Mouse (Mus musculus): ENCODE data around the gene Ssrp1.

The Ssrp1 gene

GRCm38 (mm10) chr2:85037047-85038026 is at the start of gene Ssrp1, which contains the start of gene P2rx3:
Ssrp1 (plus strand) TSS chr2:85037234.
P2rx3 (minus strand) TSS chr2:85037462.
- peak; percentile 94 for DNase-seq (ENCODE audit: low spot score)

- DNase-seq (ENCODE audit: low spot score) = no peak
These were observed 49.1 kb upstream of the Ssrp1 start, which contains the start of gene Prg3 for GRCm38 (mm10) chr2:84987930-84988329. Prg3 (plus strand) TSS chr2:84988215.

DNA sequence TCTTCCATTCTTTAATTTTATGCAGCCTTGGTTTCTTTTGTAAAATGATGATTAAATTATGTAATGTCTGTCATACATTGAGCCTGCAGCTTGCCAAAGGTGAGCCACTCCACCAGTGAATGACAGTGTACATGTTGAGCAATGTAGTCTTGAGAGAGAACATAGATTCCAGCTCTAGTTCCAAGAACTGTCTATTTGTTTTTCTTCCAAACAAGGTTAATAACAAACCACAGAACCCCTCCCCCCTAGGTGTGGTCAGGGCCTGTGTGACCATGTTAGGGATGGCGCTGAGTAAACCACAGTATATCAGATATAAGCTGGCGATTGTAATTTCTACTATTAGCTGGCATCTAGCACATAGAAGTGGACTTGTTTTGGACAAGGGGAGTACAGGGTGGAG is 40.7 kb upstream of the Ssrp1 start:
- no peak for DNase-seq (ENCODE audit: low spot score)

DNA sequence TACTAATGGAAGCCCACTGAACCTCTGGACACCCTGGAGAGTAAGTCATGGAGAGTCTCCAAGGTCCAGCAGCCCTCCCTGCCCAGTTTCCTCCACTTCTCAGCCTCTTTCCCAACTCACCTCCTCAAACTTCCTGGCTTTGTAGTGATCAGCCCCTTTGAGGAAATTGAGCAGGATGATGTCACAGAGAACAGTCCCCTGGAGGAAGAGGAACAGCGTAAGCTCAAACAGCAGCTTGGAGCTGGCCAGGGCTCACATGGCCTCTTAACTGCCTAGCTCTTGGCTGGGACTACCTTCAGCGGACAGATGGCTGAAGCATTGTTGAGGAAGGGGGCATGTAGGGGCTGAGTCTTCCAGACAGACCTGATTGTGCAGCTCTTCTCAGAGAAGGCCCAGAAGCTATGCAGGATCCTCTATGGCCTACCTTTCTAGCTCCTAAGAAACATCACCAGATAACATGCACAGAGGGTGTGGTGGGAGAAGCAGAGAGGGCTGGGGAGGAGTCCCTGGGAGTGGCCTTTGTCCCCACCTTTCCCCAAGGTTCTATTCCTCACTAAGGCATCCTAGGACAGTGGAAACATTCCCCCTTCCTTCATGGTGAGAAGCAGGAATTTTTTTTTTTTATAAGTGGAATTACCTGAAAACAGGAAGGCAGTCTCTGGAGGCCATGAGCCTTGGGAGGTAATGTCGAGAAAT is 37.4 kb upstream of the Ssrp1 start:
- no peak for DNase-seq (ENCODE audit: low spot score)

DNA sequence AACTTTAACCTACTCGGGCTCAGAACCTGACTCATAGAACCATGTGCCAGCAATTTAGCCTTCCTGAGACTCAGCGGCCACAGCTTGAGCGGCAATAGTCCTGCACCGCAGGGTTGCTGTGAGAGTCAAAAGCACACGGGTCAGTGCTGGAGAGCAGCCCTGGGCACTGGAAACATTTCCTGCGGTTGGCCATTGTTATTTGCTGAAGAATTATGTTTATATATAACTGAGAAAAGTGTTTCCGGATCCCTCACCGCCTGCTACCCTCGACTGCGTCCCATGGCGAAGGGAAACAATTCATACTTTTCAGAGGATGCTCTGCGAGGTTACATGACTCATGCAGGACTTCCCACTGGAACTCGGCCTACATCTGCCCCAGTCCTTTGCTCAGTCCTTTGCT is 35.5 kb upstream of the Ssrp1 start:
- no peak for DNase-seq (ENCODE audit: low spot score)

GRCm38 (mm10) chr2:85002575-85002974 is 34.5 kb upstream of the Ssrp1 start:
- no peak for DNase-seq (ENCODE audit: low spot score)

DNA sequence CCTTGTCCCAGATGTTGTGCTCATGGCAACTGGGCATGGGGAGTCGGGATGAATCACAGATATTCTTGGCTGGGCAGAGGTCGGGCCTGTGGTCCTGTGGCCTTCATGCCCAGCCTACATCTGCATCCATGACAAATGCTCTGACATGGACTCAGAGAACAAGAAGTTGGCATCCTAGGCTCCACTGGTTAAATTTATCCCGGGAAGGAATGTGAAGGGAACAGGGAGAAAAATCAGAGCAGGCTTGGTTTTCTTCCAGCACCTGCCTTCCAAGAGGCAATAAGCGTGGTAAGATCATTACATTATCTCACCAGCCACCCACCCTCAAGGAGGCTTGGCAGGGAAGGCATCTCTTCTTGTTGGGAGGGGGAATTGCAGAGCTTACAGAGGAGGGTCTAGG is 32.7 kb upstream of the Ssrp1 start:
- peak; percentile 23 for DNase-seq (ENCODE audit: low spot score)

DNA sequence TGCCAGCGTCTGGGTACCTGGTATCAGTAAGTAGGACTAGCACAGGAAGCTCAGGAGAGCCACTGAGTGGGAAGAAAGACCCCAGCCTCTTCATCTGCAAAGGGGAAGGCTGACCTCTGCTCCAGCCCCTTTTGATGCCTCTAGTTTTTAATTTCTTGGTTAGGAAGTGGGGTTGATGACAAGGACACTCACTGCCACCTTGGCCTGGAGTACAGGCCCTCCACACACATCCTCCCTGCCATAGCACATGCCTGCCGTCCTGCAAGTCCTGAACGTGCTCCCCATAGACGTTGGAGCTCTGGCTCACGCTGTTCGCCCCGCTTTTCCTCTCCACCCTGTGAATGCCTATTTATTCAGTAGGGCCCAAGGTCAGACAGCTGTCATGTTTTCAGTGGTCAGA is 30.4 kb upstream of the Ssrp1 start:
- no peak for DNase-seq (ENCODE audit: low spot score)

DNA sequence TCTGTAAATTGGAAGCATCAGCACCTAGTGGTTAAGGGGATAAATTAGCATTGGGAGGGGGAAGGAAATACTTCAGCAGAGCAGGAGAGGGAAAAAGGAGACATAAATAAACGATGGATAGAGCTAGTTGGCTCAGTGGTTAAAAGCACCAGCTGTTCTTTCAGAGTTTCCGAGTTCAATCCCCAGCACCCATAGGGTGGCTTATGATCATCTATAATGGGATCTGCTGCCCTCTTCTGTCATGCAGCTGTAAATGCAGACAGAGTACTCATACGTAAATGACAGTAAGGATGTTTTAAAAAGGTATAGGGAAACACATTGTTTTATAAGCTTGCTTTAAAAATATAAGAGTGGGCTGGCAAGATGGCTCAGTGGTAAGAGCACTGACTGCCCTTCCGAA is 29.3 kb upstream of the Ssrp1 start:
- DNase-seq (ENCODE audit: low spot score) = no peak

DNA sequence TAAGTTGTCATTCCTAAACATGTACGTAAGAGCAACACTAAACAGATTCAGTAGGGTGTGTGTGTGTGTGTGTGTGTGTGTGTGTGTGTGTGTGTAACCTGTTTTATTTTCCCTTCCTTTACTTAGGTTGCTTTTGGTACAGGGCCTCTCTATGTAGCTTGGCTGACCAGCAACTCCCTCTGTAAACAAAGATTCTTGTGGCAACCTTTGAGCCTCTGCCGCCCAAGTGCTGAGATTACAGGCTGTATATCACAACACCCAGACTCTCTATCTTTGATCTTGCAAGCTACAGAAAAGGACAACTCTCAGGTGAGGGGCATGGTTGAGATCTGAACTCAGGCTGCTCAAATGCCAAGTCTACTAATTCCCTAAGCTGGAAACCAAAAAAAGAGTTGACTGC is 27.8 kb upstream of the Ssrp1 start:
- DNase-seq (ENCODE audit: low spot score) = no peak

DNA sequence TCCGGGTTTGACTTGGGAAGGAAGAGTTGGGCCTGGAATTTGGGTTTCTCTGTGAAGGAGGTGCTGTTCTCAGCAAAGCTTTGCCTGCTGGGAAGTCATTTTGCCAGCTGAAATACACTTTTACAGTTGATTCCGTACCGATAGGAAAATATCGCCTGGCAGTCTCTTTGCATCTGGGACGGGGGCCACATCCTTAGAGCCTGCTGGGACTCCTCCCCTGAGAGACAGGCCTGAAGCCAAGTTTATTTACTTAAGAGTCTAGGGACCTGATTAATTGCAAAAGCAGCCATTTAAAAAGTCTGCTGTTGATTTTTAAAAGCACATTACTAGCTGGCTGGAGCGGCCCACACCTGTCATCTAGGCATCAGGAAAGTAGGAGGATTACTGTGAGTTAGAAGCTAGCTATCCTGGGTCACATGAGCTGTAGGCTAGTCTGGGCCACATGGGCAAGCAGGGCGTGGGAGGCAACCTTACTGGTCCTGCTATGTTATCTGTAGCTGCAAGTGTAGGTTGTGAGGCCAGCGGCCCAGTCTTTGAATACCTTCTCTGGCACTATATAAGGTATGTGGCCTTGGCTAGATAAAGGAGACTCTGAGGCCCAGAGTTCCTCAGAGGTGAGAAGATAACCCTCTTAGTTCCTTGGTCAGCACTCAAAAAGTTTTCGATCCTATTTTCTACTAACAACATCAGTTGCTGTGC is 25.0 kb upstream of the Ssrp1 start:
- no peak for DNase-seq (ENCODE audit: low spot score)

- DNase-seq (ENCODE audit: low spot score) = peak; percentile 28
These were observed 24.4 kb upstream of the Ssrp1 start for GRCm38 (mm10) chr2:85012679-85013078.

- no peak for DNase-seq (ENCODE audit: low spot score)
These were observed 23.0 kb upstream of the Ssrp1 start for GRCm38 (mm10) chr2:85013826-85014587.

GRCm38 (mm10) chr2:85014588-85014982 is 22.4 kb upstream of the Ssrp1 start:
- DNase-seq (ENCODE audit: low spot score) = peak; percentile 43

GRCm38 (mm10) chr2:85022043-85022442 is 15.0 kb upstream of the Ssrp1 start:
- no peak for DNase-seq (ENCODE audit: low spot score)

DNA sequence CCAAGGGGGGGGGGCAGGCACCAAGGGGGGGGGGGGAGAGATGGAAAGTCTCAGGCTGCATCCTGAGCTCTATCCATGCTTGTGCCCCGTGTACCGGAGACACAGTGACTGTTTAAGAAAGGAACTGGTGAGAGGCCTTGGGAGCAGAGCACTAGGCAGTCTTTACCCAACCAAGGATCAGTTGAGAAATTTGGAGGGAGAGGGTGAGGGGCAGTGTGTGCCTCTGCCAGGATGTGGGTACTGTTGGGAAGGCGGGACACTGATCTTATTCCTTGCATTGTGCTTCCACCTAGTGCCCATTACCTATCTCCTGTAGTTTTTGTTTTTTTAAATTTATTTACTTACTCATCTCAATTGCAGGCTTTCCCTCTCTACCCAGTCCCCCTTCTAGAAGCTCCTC is 10.9 kb upstream of the Ssrp1 start:
- no peak for DNase-seq (ENCODE audit: low spot score)

- DNase-seq (ENCODE audit: low spot score) = no peak
These were observed 9.8 kb upstream of the Ssrp1 start for GRCm38 (mm10) chr2:85027281-85027680.

DNA sequence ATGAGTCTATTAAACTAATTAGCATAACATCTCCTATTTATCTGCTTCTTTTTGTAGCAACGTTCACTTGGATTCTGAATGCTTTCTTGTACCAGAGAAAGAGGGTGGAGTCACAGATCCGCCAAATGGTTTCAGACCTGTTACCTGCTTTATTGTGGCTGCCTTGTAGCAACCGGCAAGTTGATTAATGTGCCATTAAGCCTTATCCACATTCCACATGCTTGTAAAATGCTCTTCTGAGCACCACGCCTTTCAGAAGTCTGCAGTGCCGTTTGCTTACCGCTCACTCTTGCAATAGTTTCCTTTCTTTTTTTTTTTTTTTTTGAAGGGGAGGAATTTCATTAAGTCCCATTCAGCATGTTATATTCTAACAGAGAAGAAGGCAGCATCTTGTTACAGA is 7.1 kb upstream of the Ssrp1 start:
- DNase-seq (ENCODE audit: low spot score) = no peak

- DNase-seq (ENCODE audit: low spot score) = no peak
These were observed 6.0 kb upstream of the Ssrp1 start for GRCm38 (mm10) chr2:85030989-85031388.

GRCm38 (mm10) chr2:85033121-85033520 is 3.9 kb upstream of the Ssrp1 start:
- no peak for DNase-seq (ENCODE audit: low spot score)

- DNase-seq (ENCODE audit: low spot score) = no peak
These were observed 2.9 kb upstream of the Ssrp1 start for GRCm38 (mm10) chr2:85034169-85034568.

All from layer of hippocampus, adult 11-12 months (tissue).